13 mouse cellular contexts compared by ENCODE assay signal in genomic region chr14:14071456-14071855, GRCm38 (mm10). TPM values are rescaled to one million over a fixed set of nuclear protein-coding genes. Genes with fewer than 3 reads are reported as not detected.
DNase-seq lines count a peak whose midpoint lies in the region; ATAC-seq and TF ChIP-seq lines count a peak whose summit lies in the region.
"Had no signal": no experiment of that assay in that cellular context is flagged by ENCODE, and none has a peak within 500 bp of the region (broad histone marks: within the 10 kb centered on the region; RNA-seq: fewer than 3 reads in every experiment).

No protein-coding gene starts in this region.

- 33% methylated on average over 4 of the region's 4 CpGs for WGBS in lung, embryonic 14.5 days
- WGBS in lung, adult 2 months: 46% methylated on average over 4 of the region's 4 CpGs
- WGBS in forebrain, embryonic 14.5 days: 27% methylated on average over 4 of the region's 4 CpGs
- 32% methylated on average over 4 of the region's 4 CpGs for WGBS in hindbrain, embryonic 16.5 days
- WGBS in neural tube, embryonic 15.5 days: 21% methylated on average over 4 of the region's 4 CpGs
- WGBS in intestine, embryonic 16.5 days: 24% methylated on average over 4 of the region's 4 CpGs
- 78% methylated on average over 4 of the region's 4 CpGs for WGBS in thymus, adult 2 months

- TF ChIP-seq POLR2A in lung, adult 2 months (IDR thresholded peaks at IDR 0.05; ENCODE audit: borderline replicate concordance, extremely low read depth, low read depth, low read length): no peak
- TF ChIP-seq POLR2A in thymus, adult 2 months (IDR thresholded peaks at IDR 0.05; ENCODE audit: control insufficient read depth, extremely low read depth, insufficient read depth, low read length, poor library complexity): no peak

- no peaks in the 10 kb centered on the region for H3K9me3 ChIP-seq in lung, embryonic 14.5 days (ENCODE audit: low read depth, low read length)
- H3K9me3 ChIP-seq in forebrain, embryonic 14.5 days (replicated peaks; ENCODE audit: control insufficient read depth, low read length): no peaks in the 10 kb centered on the region
- H3K9me3 ChIP-seq in hindbrain, embryonic 16.5 days (ENCODE audit: control insufficient read depth, low read length): no peaks in the 10 kb centered on the region
- no peaks in the 10 kb centered on the region for H3K9me3 ChIP-seq in neural tube, embryonic 15.5 days (replicated peaks)
- H3K9me3 ChIP-seq in intestine, embryonic 16.5 days (ENCODE audit: control insufficient read depth, low read length): no peaks in the 10 kb centered on the region
- H3K9me3 ChIP-seq: embryonic facial prominence, embryonic 13.5 days had no signal

- H3K4me1 ChIP-seq in lung, embryonic 14.5 days (ENCODE audit: insufficient read depth): peaks cover 8% of the 10 kb centered on the region
- H3K4me1 ChIP-seq in lung, adult 2 months (ENCODE audit: control insufficient read depth, insufficient read depth, low read length): peaks cover 5% of the 10 kb centered on the region
- H3K4me1 ChIP-seq in forebrain, embryonic 14.5 days (ENCODE audit: control insufficient read depth, insufficient read depth, low read length): peaks cover 36% of the 10 kb centered on the region
- H3K4me1 ChIP-seq in hindbrain, embryonic 16.5 days (ENCODE audit: control insufficient read depth, insufficient read depth, low read depth, low read length): peaks cover 13% of the 10 kb centered on the region
- H3K4me1 ChIP-seq in neural tube, embryonic 15.5 days: peaks cover 26% of the 10 kb centered on the region
- H3K4me1 ChIP-seq in intestine, embryonic 16.5 days (ENCODE audit: control insufficient read depth, insufficient read depth, low read length): peaks cover 19% of the 10 kb centered on the region
- H3K4me1 ChIP-seq in thymus, adult 2 months (replicated peaks; ENCODE audit: control insufficient read depth, insufficient read depth, low read length): peaks cover 12% of the 10 kb centered on the region

- H3K27ac ChIP-seq in lung, embryonic 14.5 days (ENCODE audit: low read depth): no peak overlapping the region
- H3K27ac ChIP-seq in forebrain, embryonic 14.5 days (ENCODE audit: low read depth, low read length): peak overlapping the region; percentile 70
- peak overlapping the region; percentile 55; the same call in 1 of the 2 replicates for H3K27ac ChIP-seq in hindbrain, embryonic 16.5 days (ENCODE audit: low read depth, low read length)
- H3K27ac ChIP-seq in neural tube, embryonic 15.5 days (replicated peaks): peak overlapping the region; percentile 63
- no peak overlapping the region for H3K27ac ChIP-seq in intestine, embryonic 16.5 days (ENCODE audit: low read length)
- no peak overlapping the region for H3K27ac ChIP-seq in thymus, adult 2 months (ENCODE audit: control insufficient read depth, insufficient read depth, low read length)
- H3K27ac ChIP-seq: embryonic facial prominence, embryonic 13.5 days had no signal

- no peak overlapping the region for H3K4me3 ChIP-seq in lung, embryonic 14.5 days (ENCODE audit: low read depth, low read length)
- no peak overlapping the region for H3K4me3 ChIP-seq in lung, adult 2 months (replicated peaks; ENCODE audit: extremely low read depth, low read depth, low read length)
- no peak overlapping the region for H3K4me3 ChIP-seq in forebrain, embryonic 14.5 days (ENCODE audit: low read depth, low read length)
- H3K4me3 ChIP-seq in hindbrain, embryonic 16.5 days (ENCODE audit: low read length): no peak overlapping the region
- H3K4me3 ChIP-seq in neural tube, embryonic 15.5 days (replicated peaks): no peak overlapping the region
- no peak overlapping the region for H3K4me3 ChIP-seq in intestine, embryonic 16.5 days (ENCODE audit: low read length)
- no peak overlapping the region for H3K4me3 ChIP-seq in thymus, adult 2 months (ENCODE audit: control insufficient read depth, insufficient read depth, low read length)
- H3K4me3 ChIP-seq: embryonic facial prominence, embryonic 13.5 days had no signal

- H3K36me3 ChIP-seq in lung, embryonic 14.5 days (ENCODE audit: insufficient read depth): peaks cover 5% of the 10 kb centered on the region; the same call in 1 of the 2 replicates
- H3K36me3 ChIP-seq in forebrain, embryonic 14.5 days (ENCODE audit: control insufficient read depth, insufficient read depth, low read length): no peaks in the 10 kb centered on the region
- H3K36me3 ChIP-seq in hindbrain, embryonic 16.5 days (ENCODE audit: control insufficient read depth, insufficient read depth, low read length): no peaks in the 10 kb centered on the region
- H3K36me3 ChIP-seq in neural tube, embryonic 15.5 days: no peaks in the 10 kb centered on the region
- no peaks in the 10 kb centered on the region for H3K36me3 ChIP-seq in intestine, embryonic 16.5 days (ENCODE audit: control insufficient read depth, insufficient read depth, low read length)
- no peaks in the 10 kb centered on the region for H3K36me3 ChIP-seq in thymus, adult 2 months (ENCODE audit: control insufficient read depth, insufficient read depth, low read length)
- H3K36me3 ChIP-seq: embryonic facial prominence, embryonic 13.5 days had no signal

- no peaks in the 10 kb centered on the region for H3K27me3 ChIP-seq in lung, embryonic 14.5 days (ENCODE audit: insufficient read depth, low read length)
- no peaks in the 10 kb centered on the region for H3K27me3 ChIP-seq in forebrain, embryonic 14.5 days (replicated peaks; ENCODE audit: control insufficient read depth, insufficient read depth, low read length)
- H3K27me3 ChIP-seq in hindbrain, embryonic 16.5 days (replicated peaks; ENCODE audit: control insufficient read depth, insufficient read depth, low read length): no peaks in the 10 kb centered on the region
- H3K27me3 ChIP-seq in neural tube, embryonic 15.5 days (replicated peaks): no peaks in the 10 kb centered on the region
- H3K27me3 ChIP-seq in intestine, embryonic 16.5 days (replicated peaks; ENCODE audit: control insufficient read depth, insufficient read depth, low read length): no peaks in the 10 kb centered on the region
- H3K27me3 ChIP-seq in thymus, adult 2 months (ENCODE audit: control insufficient read depth, insufficient read depth, low read length): no peaks in the 10 kb centered on the region
- H3K27me3 ChIP-seq: embryonic facial prominence, embryonic 13.5 days had no signal

- no peak overlapping the region for H3K9ac ChIP-seq in lung, embryonic 14.5 days
- peak overlapping the region; percentile 5; the same call in 1 of the 2 replicates for H3K9ac ChIP-seq in forebrain, embryonic 14.5 days (ENCODE audit: low read length)
- H3K9ac ChIP-seq in hindbrain, embryonic 16.5 days (ENCODE audit: low read depth, low read length): no peak overlapping the region
- no peak overlapping the region for H3K9ac ChIP-seq in neural tube, embryonic 15.5 days (replicated peaks)
- H3K9ac ChIP-seq in intestine, embryonic 16.5 days (ENCODE audit: low read depth, low read length): no peak overlapping the region
- H3K9ac ChIP-seq: embryonic facial prominence, embryonic 13.5 days had no signal

- peak; percentile 38; the same call in 1 of the 2 replicates for ATAC-seq in lung, embryonic 14.5 days (ENCODE audit: insufficient read depth)
- ATAC-seq in forebrain, embryonic 14.5 days: no peak
- ATAC-seq in hindbrain, embryonic 16.5 days: no peak
- ATAC-seq in neural tube, embryonic 15.5 days (ENCODE audit: low FRiP score): no peak
- ATAC-seq in intestine, embryonic 16.5 days: no peak

- TF ChIP-seq CTCF in lung, embryonic 14.5 days (IDR thresholded peaks at IDR 0.05; ENCODE audit: low read depth): no peak
- no peak for TF ChIP-seq CTCF in lung, adult 2 months (IDR thresholded peaks at IDR 0.05; ENCODE audit: insufficient read depth, low read length)
- no peak for TF ChIP-seq CTCF in thymus, adult 2 months (IDR thresholded peaks at IDR 0.05; ENCODE audit: borderline replicate concordance, control insufficient read depth, extremely low read depth, insufficient read depth, low read length, poor library complexity)

- peak; percentile 27 for DNase-seq in lung, embryonic 14.5 days
- no peak for DNase-seq in lung, adult 2 months
- DNase-seq in forebrain, embryonic 14.5 days (ENCODE audit: low spot score): no peak
- no peak for DNase-seq in cerebellum, postnatal 25 days
- no peak for DNase-seq in thymus, adult 2 months
- DNase-seq: cerebellum, adult 2 months; spleen, adult 18-20 months; thymus, postnatal 4 days had no signal

- H3K4me2 ChIP-seq in lung, embryonic 14.5 days: no peak overlapping the region
- no peak overlapping the region for H3K4me2 ChIP-seq in forebrain, embryonic 14.5 days (ENCODE audit: low read length)
- H3K4me2 ChIP-seq in hindbrain, embryonic 16.5 days (ENCODE audit: low read length): no peak overlapping the region
- H3K4me2 ChIP-seq in neural tube, embryonic 15.5 days: no peak overlapping the region
- H3K4me2 ChIP-seq in intestine, embryonic 16.5 days (ENCODE audit: low read depth, low read length): no peak overlapping the region
- H3K4me2 ChIP-seq: embryonic facial prominence, embryonic 13.5 days; heart, embryonic 11.5 days had no signal

RNA-seq across cellular contexts. Expression of gene Psmd6, which starts 49.3 kb away (rescaled TPM):
- polyA plus RNA-seq in lung, embryonic 14.5 days (2014; fragmentation: Nextera tagmentation; extraction: Ambion mirVana): 245 and 248 TPM in 2 replicates
- polyA plus RNA-seq in lung, adult 2 months (2012; rRNA removed): 18.1 and 23.1 TPM in 2 replicates
- polyA plus RNA-seq in forebrain, embryonic 14.5 days (2014; fragmentation: Nextera tagmentation; extraction: Ambion mirVana): 298 and 305 TPM in 2 replicates
- 244 and 245 TPM in 2 replicates for polyA plus RNA-seq in hindbrain, embryonic 16.5 days (2015; fragmentation: Nextera tagmentation; extraction: Ambion mirVana)
- polyA plus RNA-seq in neural tube, embryonic 15.5 days (2015; fragmentation: Nextera tagmentation; extraction: Ambion mirVana): 237 and 254 TPM in 2 replicates
- polyA plus RNA-seq in intestine, embryonic 16.5 days (2015; fragmentation: Nextera tagmentation; extraction: Ambion mirVana): 189 and 203 TPM in 2 replicates
- polyA plus RNA-seq in thymus, adult 2 months (2012; rRNA removed): 34.2 and 34.5 TPM in 2 replicates

Comparison
In these comparisons a context has a peak if more than half of its experiments do, and no peak if none do; other contexts are left out.
1. H3K27ac ChIP-seq: peak in forebrain, embryonic 14.5 days (single experiment), hindbrain, embryonic 16.5 days (single experiment) and neural tube, embryonic 15.5 days (single experiment); none in lung, embryonic 14.5 days (single experiment), intestine, embryonic 16.5 days (single experiment) and thymus, adult 2 months (single experiment).